Mouse (Mus musculus): ENCODE data around the gene Capn12.

GRCm38 (mm10) chr7:28901311-28902125 lies 20.3 kb downstream of the Capn12 start:
- no peak for TF ChIP-seq CTCF (IDR thresholded peaks at IDR 0.05; ENCODE audit: extremely low read depth, insufficient read depth, low read length)
- no peak for TF ChIP-seq POLR2A (IDR thresholded peaks at IDR 0.05; ENCODE audit: extremely low read depth, insufficient read depth, low read length)

All from cortical plate, adult 2 months (tissue).